Mouse (Mus musculus) forebrain, embryonic 14.5 days (tissue): ENCODE data around the gene Col18a1. TPM values are rescaled to one million over a fixed set of nuclear protein-coding genes. Genes with fewer than 3 reads are reported as not detected.

ENCODE experiments used
- ATAC-seq: fragments of 200-750 bp; cut with Nextera tagmentation; 2 replicates; pipeline ENCODE4 v1.8.0; 2017; ENCODE audit warnings: mild to moderate bottlenecking, moderate library complexity
- DNase-seq: peaks from one replicate; pipeline ENCODE4 v3.0.0-alpha.2; 2015; ENCODE audit warnings: low spot score
- H3K27ac ChIP-seq: fragments of 300-500 bp; sonication (generic); 2 replicates; pipeline ENCODE4 v1.5.1; 2014; ENCODE audit warnings: low read depth, mild to moderate bottlenecking, control low read depth, low read length, moderate library complexity
- H3K27me3 ChIP-seq: fragments of 300-500 bp; sonication (generic); replicated peaks from 2 replicates; pipeline ENCODE4 v1.6.1; 2014; ENCODE audit warnings: low read length, control low read depth, mixed read lengths; ENCODE audit not compliant: control insufficient read depth, insufficient read depth
- H3K36me3 ChIP-seq: fragments of 300-500 bp; sonication (generic); 2 replicates; pipeline ENCODE4 v1.6.1; 2014; ENCODE audit warnings: low read length, control low read depth; ENCODE audit not compliant: control insufficient read depth, insufficient read depth
- H3K4me1 ChIP-seq: fragments of 300-500 bp; sonication (generic); 2 replicates; pipeline ENCODE4 v1.6.1; 2014; ENCODE audit warnings: antibody characterized with exemption, low read length, control low read depth; ENCODE audit not compliant: control insufficient read depth, insufficient read depth
- H3K4me2 ChIP-seq: fragments of 300-500 bp; sonication (generic); 2 replicates; pipeline ENCODE4 v1.6.1; 2014; ENCODE audit warnings: mild to moderate bottlenecking, control low read depth, low read length
- H3K4me3 ChIP-seq: fragments of 300-500 bp; sonication (generic); 2 replicates; pipeline ENCODE4 v1.5.1; 2014; ENCODE audit warnings: low read depth, low read length, control low read depth
- H3K9ac ChIP-seq: fragments of 300-500 bp; sonication (generic); 2 replicates; pipeline ENCODE4 v1.6.1; 2014; ENCODE audit warnings: mild to moderate bottlenecking, low read length, control low read depth, moderate library complexity
- H3K9me3 ChIP-seq: fragments of 300-500 bp; sonication (generic); replicated peaks from 2 replicates; pipeline ENCODE4 v1.6.1; 2016; ENCODE audit warnings: low read length, control low read depth, mixed read lengths; ENCODE audit not compliant: control insufficient read depth
- WGBS: fragments of 180-500 bp; shearing (Covaris S2); extraction: QIAGEN DNeasy Blood & Tissue Kit; methylation state at CpG from one replicate; pipeline ENCODE4 v1.1.7; 2014; 5-methylcytosine and 5-hydroxymethylcytosine counted together
- polyA plus RNA-seq: library from polyadenylated mRNA; unstranded; fragments of >200 nt; fragmentation: Nextera tagmentation; extraction: Ambion mirVana; gene quantifications from 2 replicates; pipeline ENCODE4 v1.2.1, GENCODE M21; 2014

Gene Col18a1
- polyA plus RNA-seq, 1 experiment from 2014 or later, result 21.3 TPM

DNA sequence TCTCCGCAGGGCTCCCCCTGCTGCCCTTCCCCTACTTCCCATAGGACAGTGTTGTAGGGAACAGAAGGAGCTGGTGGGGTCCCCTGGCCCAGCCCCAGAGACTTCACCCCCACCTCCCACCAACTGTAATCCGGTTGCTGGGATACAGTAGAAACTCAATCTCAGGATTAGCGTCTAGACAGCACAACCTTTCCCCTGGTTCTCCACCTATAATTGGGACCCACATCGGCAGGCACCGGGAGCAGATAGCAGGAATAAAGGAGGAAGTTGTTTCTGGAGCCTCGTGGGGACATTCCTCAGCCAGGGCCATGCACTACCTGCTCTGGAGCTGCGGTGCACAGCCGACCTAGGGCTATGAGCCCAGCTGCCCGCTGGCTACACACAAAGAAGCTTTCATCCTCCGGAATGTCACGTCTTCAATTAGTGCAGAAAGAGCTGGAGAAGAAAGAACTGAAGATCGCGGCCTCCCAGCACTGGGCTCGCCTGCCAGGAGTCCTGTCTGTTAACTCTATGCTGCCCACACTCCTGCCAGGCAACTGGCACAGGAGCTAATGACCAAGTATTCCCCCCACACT lies 15.3 kb downstream of the Col18a1 start:
- H3K27ac ChIP-seq, result peak overlapping the region; percentile 73
- H3K9me3 ChIP-seq, result no peaks in the 10 kb centered on the region
- H3K36me3 ChIP-seq, result no peaks in the 10 kb centered on the region
- H3K4me1 ChIP-seq, result peaks cover 29% of the 10 kb centered on the region
- ATAC-seq, result peak; percentile 68
- H3K4me3 ChIP-seq, result no peak overlapping the region
- peak overlapping the region; percentile 30 for H3K4me2 ChIP-seq
- no peaks in the 10 kb centered on the region for H3K27me3 ChIP-seq
- DNase-seq, result peak; percentile 81
- 2% methylated on average over 14 of the region's 14 CpGs for WGBS
- peak overlapping the region; percentile 21; the same call in 1 of the 2 replicates for H3K9ac ChIP-seq

DNA sequence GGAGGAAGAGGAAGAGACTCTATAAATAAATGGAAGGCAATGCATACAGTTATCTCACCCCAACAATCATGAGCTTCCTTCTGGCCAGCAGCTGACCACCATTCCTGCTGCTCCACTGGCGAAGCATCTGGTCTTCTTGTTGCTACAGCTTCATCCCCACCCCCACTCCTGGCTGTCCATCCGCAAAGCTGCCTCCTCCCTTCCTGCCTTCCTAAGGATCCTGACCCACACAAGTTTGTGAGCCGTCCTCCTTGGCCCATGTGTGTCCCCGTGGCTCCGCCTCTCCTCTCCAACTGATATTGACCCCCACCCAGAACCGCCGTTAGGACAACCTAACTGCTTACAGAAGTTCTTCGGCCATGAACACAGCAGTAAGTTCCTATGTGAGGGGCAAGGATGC lies 16.3 kb downstream of the Col18a1 start:
- no peak overlapping the region for H3K4me2 ChIP-seq
- peaks cover 29% of the 10 kb centered on the region for H3K4me1 ChIP-seq
- no peaks in the 10 kb centered on the region for H3K27me3 ChIP-seq
- H3K4me3 ChIP-seq, result no peak overlapping the region
- H3K27ac ChIP-seq, result peak overlapping the region; percentile 73
- ATAC-seq, result no peak
- no peak overlapping the region for H3K9ac ChIP-seq
- no peaks in the 10 kb centered on the region for H3K9me3 ChIP-seq
- DNase-seq, result no peak
- WGBS, result 42% methylated on average over 8 of the region's 8 CpGs
- no peaks in the 10 kb centered on the region for H3K36me3 ChIP-seq

DNA sequence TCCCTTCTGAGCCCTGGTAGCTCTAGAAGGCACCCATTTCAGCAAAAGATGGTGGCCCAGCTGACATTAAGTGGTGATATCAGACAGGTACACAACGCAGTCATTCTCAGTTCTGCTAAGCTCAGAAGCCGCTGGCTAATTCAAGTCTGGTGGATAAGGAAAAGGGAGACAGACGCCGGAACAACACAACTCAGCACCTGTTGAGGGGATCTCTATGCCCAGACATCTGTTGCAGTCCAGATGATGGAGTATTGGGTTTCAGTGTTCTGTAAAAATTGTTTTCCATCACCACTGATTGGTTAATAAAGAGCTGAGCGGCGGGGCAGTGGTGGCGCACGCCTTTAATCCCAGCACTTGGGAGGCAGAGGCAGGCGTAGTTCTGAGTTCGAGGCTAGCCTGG lies 18.8 kb downstream of the Col18a1 start:
- Histone ChIP-seq H3K27ac (no peak overlapping the region), H3K4me3 (no peak overlapping the region), H3K27me3 (no peaks in the 10 kb centered on the region), H3K4me2 (no peak overlapping the region), H3K36me3 (no peaks in the 10 kb centered on the region), H3K9me3 (no peaks in the 10 kb centered on the region), H3K4me1 (peaks cover 28% of the 10 kb centered on the region), H3K9ac (no peak overlapping the region)
- WGBS, result 90% methylated on average over 10 of the region's 10 CpGs
- no peak for DNase-seq
- no peak for ATAC-seq

DNA sequence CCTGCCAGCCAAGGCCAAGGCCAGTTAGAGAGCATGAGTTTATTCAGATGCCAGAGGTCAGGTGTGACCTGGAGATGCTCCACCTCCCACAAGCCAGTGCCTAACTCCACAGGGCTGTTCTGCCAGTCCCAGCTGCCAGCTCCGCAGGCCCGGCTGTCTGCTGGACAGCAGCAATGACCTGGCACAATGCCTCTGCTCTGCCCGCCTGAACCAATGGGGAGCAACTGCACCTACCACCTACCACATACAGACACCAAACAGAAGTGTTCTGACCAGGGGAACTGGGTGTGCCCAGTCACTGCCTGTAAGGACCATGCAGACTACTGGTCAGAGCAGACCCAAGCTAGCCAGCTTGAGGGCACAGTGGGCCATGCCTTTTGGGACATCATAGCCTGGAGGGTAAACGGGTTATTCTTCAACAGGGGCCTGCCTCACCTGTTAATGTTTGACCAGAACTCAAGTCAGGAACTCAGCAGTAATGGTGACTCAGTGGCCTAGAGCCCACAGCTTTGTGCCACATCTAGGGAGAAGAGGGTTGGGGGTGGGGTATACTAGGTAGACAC lies 19.4 kb downstream of the Col18a1 start:
- ATAC-seq (no peak), DNase-seq (no peak)
- Histone ChIP-seq H3K9ac (no peak overlapping the region), H3K27me3 (no peaks in the 10 kb centered on the region), H3K36me3 (no peaks in the 10 kb centered on the region), H3K4me2 (no peak overlapping the region), H3K27ac (no peak overlapping the region), H3K9me3 (no peaks in the 10 kb centered on the region), H3K4me1 (peaks cover 25% of the 10 kb centered on the region), H3K4me3 (no peak overlapping the region)
- WGBS, result 73% methylated on average over 4 of the region's 4 CpGs

DNA sequence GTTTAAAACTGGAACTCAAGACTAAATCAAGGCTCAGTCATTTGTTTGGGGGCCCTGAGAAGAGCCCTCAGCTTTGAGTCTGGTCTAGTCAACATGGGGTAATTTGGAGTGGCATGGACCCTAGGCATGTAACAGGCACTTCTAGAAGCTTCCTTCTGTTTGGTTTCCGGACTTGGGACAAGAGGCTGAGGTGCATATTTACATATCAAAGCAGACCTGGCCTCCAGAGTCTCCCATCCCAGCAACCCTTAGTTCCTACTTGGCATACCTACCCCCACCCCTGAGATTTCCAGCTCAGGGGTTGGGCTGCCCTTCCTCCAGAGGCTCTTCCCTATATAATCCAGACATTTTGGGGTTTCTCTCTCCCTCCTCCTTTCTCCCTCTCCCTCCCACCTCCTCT lies 20.4 kb downstream of the Col18a1 start:
- no peak for DNase-seq
- no peak overlapping the region for H3K4me2 ChIP-seq
- no peak overlapping the region for H3K9ac ChIP-seq
- H3K36me3 ChIP-seq, result no peaks in the 10 kb centered on the region
- no peaks in the 10 kb centered on the region for H3K9me3 ChIP-seq
- no peaks in the 10 kb centered on the region for H3K27me3 ChIP-seq
- H3K4me1 ChIP-seq, result peaks cover 16% of the 10 kb centered on the region
- ATAC-seq, result no peak
- 17% methylated on average over 1 of the region's 1 CpGs for WGBS
- H3K27ac ChIP-seq, result no peak overlapping the region
- H3K4me3 ChIP-seq, result no peak overlapping the region

DNA sequence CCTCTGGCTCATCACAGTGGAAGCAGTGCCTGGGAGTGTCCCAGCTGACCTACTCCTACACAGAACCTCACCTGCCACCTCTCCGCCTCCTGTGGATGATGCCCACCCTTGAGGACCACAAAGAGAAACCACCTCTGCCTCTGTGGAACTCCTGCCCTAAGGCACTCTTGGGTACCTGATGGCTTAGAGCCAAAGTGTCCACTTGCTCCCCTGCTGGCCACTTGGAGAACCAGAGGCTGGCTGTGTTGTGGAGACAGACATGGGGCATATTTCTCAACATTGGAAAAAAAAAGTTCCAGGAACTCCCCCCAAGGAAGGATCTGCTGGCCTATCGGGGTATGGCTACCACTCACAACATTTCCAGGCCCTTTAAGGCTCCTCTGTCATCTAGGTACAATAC lies 22.0 kb downstream of the Col18a1 start:
- Histone ChIP-seq H3K4me2 (no peak overlapping the region), H3K9me3 (no peaks in the 10 kb centered on the region), H3K27ac (no peak overlapping the region), H3K36me3 (no peaks in the 10 kb centered on the region), H3K4me1 (0 out of 2 replicates have a peak, but pooled peaks cover 6% of the 10 kb centered on the region), H3K9ac (no peak overlapping the region), H3K4me3 (no peak overlapping the region), H3K27me3 (no peaks in the 10 kb centered on the region)
- WGBS, result 98% methylated on average over 2 of the region's 2 CpGs
- ATAC-seq, result no peak
- no peak for DNase-seq

DNA sequence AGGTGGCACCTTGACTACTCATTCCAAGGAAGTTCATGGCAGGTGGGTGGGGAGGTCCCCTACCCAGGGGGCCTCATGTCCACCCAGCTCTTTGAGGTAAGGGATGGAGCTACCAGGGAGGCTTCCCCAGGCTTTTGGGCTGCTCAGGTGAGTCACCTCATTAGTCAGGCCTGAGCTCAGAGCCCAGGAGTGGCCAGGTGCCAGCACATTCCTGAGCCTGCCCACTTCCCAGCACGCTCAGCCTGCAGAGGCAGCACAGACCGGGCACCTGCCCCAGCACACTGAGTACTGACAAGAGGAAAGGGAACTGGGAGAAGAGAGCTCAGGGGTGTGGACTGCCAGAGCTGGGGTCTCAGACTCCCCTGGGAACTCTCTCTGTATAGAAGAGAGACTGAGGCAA lies 24.0 kb downstream of the Col18a1 start:
- WGBS, result 72% methylated on average over 2 of the region's 2 CpGs
- no peak overlapping the region for H3K4me2 ChIP-seq
- 0 out of 2 replicates have a peak, but pooled peaks cover 6% of the 10 kb centered on the region for H3K4me1 ChIP-seq
- DNase-seq (no peak), ATAC-seq (no peak)
- H3K4me3 ChIP-seq, result no peak overlapping the region
- H3K27me3 ChIP-seq, result no peaks in the 10 kb centered on the region
- no peaks in the 10 kb centered on the region for H3K9me3 ChIP-seq
- no peak overlapping the region for H3K27ac ChIP-seq
- no peaks in the 10 kb centered on the region for H3K36me3 ChIP-seq
- H3K9ac ChIP-seq, result no peak overlapping the region

DNA sequence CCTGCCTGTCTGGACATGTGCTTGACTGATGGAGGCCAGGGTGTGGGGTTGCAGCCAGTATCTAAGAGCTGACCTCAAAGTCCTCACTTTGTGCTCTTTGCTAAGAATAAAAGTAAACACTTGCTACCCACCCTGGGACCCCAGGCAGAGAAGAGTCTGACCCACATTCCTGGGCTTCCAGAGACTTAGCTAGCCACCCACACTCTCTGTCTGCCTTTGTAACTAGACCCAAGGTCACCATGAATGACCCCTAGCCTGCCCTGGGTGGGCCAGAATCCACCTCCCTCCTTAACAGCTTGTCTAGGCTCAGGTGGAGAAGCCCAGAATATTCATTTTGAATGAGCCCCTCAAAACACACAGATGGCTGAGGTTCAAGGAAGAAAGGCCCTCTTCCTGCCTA lies 28.0 kb downstream of the Col18a1 start:
- no peaks in the 10 kb centered on the region for H3K27me3 ChIP-seq
- no peaks in the 10 kb centered on the region for H3K36me3 ChIP-seq
- H3K4me1 ChIP-seq, result no peaks in the 10 kb centered on the region
- no peak overlapping the region for H3K9ac ChIP-seq
- no peak for ATAC-seq
- no peak overlapping the region for H3K4me3 ChIP-seq
- DNase-seq, result no peak
- no peaks in the 10 kb centered on the region for H3K9me3 ChIP-seq
- no peak overlapping the region for H3K27ac ChIP-seq
- no peak overlapping the region for H3K4me2 ChIP-seq

DNA sequence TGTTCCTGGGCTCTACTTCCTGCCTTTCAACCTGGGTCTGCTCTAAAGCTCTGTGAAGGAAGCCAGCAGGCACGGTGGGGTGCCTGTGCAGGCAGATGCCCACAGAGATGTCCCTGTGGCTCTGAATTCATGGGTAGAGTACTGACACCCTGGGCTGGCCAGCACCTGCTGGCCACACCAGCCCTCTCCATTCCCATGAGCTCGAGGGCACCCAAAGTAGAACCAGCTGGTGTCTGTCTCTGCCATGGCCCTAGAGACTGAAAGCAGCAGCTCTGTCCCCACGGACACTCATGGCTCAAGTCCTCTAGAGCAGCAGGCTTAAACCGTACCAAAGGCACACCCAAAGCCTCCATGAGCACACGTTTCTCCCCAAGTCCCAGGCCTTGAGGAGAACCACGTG lies 30.1 kb downstream of the Col18a1 start:
- no peak overlapping the region for H3K27ac ChIP-seq
- H3K4me1 ChIP-seq, result no peaks in the 10 kb centered on the region
- no peak for DNase-seq
- no peaks in the 10 kb centered on the region for H3K9me3 ChIP-seq
- H3K36me3 ChIP-seq, result no peaks in the 10 kb centered on the region
- no peak overlapping the region for H3K4me3 ChIP-seq
- no peak for ATAC-seq
- H3K27me3 ChIP-seq, result no peaks in the 10 kb centered on the region
- H3K4me2 ChIP-seq, result no peak overlapping the region
- no peak overlapping the region for H3K9ac ChIP-seq
- 95% methylated on average over 6 of the region's 6 CpGs for whole genome bisulfite sequencing
